Mouse (Mus musculus) liver, embryonic 15.5 days (tissue): Measurements from ENCODE around the gene Irgc1. TPM values are rescaled to one million over a fixed set of nuclear protein-coding genes. Genes with fewer than 3 reads are reported as not detected.
"Not testable (repeated sequence)": the region's sequence is repeated elsewhere in the genome, so short reads cannot be mapped to it uniquely, and the experiment has no call there.

Experiments used
- ATAC-seq: fragments of 200-750 bp; cut with Nextera tagmentation; 2 replicates; pipeline ENCODE4 v1.8.0; 2017; ENCODE audit warnings: moderate number of reproducible peaks, mild to moderate bottlenecking, moderate library complexity; ENCODE audit not compliant: insufficient read depth
- H3K27ac ChIP-seq: fragments of 300-500 bp; sonication (generic); replicated peaks from 2 replicates; pipeline ENCODE4 v1.5.1; 2015; ENCODE audit warnings: mild to moderate bottlenecking, inconsistent platforms
- H3K27me3 ChIP-seq: fragments of 300-500 bp; sonication (generic); 2 replicates; pipeline ENCODE4 v1.6.1; 2015; ENCODE audit warnings: mild to moderate bottlenecking, inconsistent platforms
- H3K36me3 ChIP-seq: fragments of 300-500 bp; sonication (generic); replicated peaks from 2 replicates; pipeline ENCODE4 v1.6.1; 2015; ENCODE audit warnings: moderate library complexity, mild to moderate bottlenecking, inconsistent platforms
- H3K4me1 ChIP-seq: fragments of 300-500 bp; sonication (generic); replicated peaks from 2 replicates; pipeline ENCODE4 v1.6.1; 2015; ENCODE audit warnings: inconsistent platforms
- H3K4me2 ChIP-seq: fragments of 300-500 bp; sonication (generic); 2 replicates; pipeline ENCODE4 v1.6.1; 2015; ENCODE audit warnings: moderate library complexity, mild to moderate bottlenecking, inconsistent platforms
- H3K4me3 ChIP-seq: fragments of 300-500 bp; sonication (generic); replicated peaks from 2 replicates; pipeline ENCODE4 v1.5.1; 2015; ENCODE audit warnings: mild to moderate bottlenecking, inconsistent platforms
- H3K9ac ChIP-seq: fragments of 300-500 bp; sonication (generic); 2 replicates; pipeline ENCODE4 v1.6.1; 2015; ENCODE audit warnings: moderate library complexity, mild to moderate bottlenecking, inconsistent platforms
- H3K9me3 ChIP-seq: fragments of 300-500 bp; sonication (generic); replicated peaks from 2 replicates; pipeline ENCODE4 v1.6.1; 2016; ENCODE audit warnings: inconsistent platforms
- WGBS: fragments of 180-500 bp; shearing (Covaris S2); methylation state at CpG from one replicate; pipeline ENCODE4 v1.1.7; 2015; ENCODE audit warnings: mixed read lengths; ENCODE audit not compliant: insufficient replicate concordance; 5-methylcytosine and 5-hydroxymethylcytosine counted together
- polyA plus RNA-seq: library from polyadenylated mRNA; unstranded; fragments of >200 nt; fragmentation: Nextera tagmentation; extraction: Ambion mirVana; gene quantifications from 2 replicates; pipeline ENCODE4 v1.2.1, GENCODE M21; 2015

The Irgc1 gene
- polyA plus RNA-seq, 1 experiment from 2014 or later: 0.18 TPM

- ATAC-seq: no peak
- Histone ChIP-seq H3K4me2 (no peak overlapping the region), H3K27me3 (no peaks in the 10 kb centered on the region), H3K9ac (no peak overlapping the region), H3K27ac (no peak overlapping the region), H3K9me3 (no peaks in the 10 kb centered on the region), H3K36me3 (peaks cover 36% of the 10 kb centered on the region), H3K4me3 (no peak overlapping the region), H3K4me1 (no peaks in the 10 kb centered on the region)
- 71% methylated on average over 7 of the region's 7 CpGs for WGBS
These were observed 30.4 kb downstream of the Irgc1 start for GRCm38 (mm10) chr7:24421648-24422047.

DNA sequence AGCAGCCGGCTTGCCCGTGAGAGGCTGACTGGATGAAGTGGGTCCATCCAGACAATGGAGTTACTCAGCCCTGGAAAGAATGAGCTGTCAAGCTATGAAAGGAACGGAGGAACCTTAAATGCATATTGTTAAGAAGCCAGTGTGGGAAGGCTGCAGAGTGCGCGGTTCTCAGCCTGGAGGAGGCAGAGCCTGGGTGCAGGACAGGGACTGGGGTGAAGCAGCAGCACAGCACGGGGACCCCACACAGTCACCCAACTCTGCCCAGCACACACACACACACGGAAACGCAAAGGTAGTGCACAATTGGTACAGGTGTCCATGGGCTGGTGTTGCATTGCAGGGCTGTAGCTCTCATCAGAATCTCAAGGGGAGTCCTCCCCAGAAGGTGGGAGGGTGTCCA lies 32.5 kb downstream of the Irgc1 start:
- H3K4me2 ChIP-seq: no peak overlapping the region
- no peaks in the 10 kb centered on the region for H3K9me3 ChIP-seq
- H3K9ac ChIP-seq: no peak overlapping the region
- no peaks in the 10 kb centered on the region for H3K4me1 ChIP-seq
- H3K27ac ChIP-seq: no peak overlapping the region
- no peaks in the 10 kb centered on the region for H3K27me3 ChIP-seq
- H3K36me3 ChIP-seq: peaks cover 53% of the 10 kb centered on the region
- no peak overlapping the region for H3K4me3 ChIP-seq
- no peak for ATAC-seq
- WGBS: 85% methylated on average over 8 of the region's 8 CpGs

DNA sequence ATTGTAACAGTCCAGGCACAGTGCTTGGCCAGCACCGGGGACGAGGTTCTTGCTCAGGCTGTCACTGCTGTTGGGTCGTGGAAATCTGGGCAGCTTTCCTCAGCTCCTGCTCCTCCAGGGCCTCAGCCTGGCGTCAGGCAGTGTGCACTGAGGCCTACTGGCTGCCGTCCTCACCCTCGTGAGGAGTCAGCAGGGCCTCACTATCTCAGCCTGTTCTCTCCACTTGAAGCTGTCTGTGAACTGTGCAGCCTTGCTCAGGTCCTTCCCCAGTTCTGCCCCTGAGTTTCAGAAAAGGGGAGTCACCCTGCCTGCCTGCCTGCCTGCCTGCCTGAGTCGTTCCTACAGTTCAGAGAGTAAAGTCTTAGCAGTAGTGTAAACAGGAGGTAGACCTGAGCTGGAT lies 36.8 kb downstream of the Irgc1 start:
- Histone ChIP-seq H3K4me1 (no peaks in the 10 kb centered on the region), H3K9ac (no peak overlapping the region), H3K4me3 (no peak overlapping the region), H3K27me3 (no peaks in the 10 kb centered on the region), H3K27ac (no peak overlapping the region), H3K36me3 (peaks cover 33% of the 10 kb centered on the region), H3K9me3 (no peaks in the 10 kb centered on the region), H3K4me2 (no peak overlapping the region)
- ATAC-seq: no peak
- WGBS: 76% methylated on average over 7 of the region's 7 CpGs

DNA sequence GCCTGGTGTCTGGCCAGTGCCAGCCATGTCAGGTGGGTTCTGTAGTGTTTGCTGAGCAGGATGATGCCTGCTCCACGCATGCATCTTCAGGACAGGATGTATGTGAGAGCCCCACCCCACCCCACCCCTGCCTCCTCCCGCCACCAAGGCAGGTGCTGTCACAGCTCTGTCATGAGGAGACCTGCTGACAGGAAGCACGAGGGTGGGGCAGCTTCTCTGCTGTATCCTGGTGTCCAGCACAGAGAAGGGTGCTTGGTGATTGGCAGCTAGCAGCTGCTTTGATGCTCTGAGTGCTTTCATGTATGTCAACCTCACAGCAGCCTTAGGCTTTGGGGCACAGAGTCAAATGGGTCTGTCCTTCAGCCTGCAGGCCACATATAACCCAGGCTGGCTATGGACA lies 38.5 kb downstream of the Irgc1 start:
- no peak overlapping the region for H3K27ac ChIP-seq
- H3K4me1 ChIP-seq: no peaks in the 10 kb centered on the region
- peaks cover 40% of the 10 kb centered on the region for H3K36me3 ChIP-seq
- H3K9ac ChIP-seq: no peak overlapping the region
- no peak for ATAC-seq
- H3K4me3 ChIP-seq: no peak overlapping the region
- H3K4me2 ChIP-seq: no peak overlapping the region
- no peaks in the 10 kb centered on the region for H3K27me3 ChIP-seq
- 33% methylated on average over 3 of the region's 3 CpGs for WGBS
- no peaks in the 10 kb centered on the region for H3K9me3 ChIP-seq

DNA sequence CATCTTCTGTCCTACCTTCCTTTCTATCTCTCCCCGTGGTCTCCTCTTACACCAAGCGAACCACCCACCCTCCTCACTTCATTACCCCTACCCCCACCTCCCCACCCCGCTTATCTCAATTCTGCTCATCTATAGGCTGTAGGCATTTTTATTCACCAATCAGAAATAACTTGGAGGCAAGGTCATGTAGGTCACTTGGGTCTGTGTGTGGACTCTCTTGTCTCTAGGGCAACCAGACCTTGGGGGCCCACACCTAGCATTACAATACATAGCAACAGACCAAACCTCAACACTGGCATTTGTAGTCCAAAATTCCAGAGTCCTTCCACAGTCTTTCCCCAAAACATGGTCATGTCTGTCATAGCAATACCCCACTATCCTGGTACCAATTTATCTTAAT lies 41.3 kb downstream of the Irgc1 start:
- H3K4me3 ChIP-seq: no peak overlapping the region
- H3K27me3 ChIP-seq: no peaks in the 10 kb centered on the region
- no peak for ATAC-seq
- H3K36me3 ChIP-seq: peaks cover 51% of the 10 kb centered on the region
- H3K9ac ChIP-seq: no peak overlapping the region
- 62% methylated on average over 3 of the region's 3 CpGs for WGBS
- H3K4me1 ChIP-seq: peaks cover 13% of the 10 kb centered on the region
- H3K27ac ChIP-seq: no peak overlapping the region
- no peak overlapping the region for H3K4me2 ChIP-seq
- no peaks in the 10 kb centered on the region for H3K9me3 ChIP-seq

- WGBS: 85% methylated on average over 6 of the region's 6 CpGs
- H3K9ac ChIP-seq: no peak overlapping the region
- no peak for ATAC-seq
- H3K27ac ChIP-seq: no peak overlapping the region
- no peak overlapping the region for H3K4me2 ChIP-seq
- no peaks in the 10 kb centered on the region for H3K27me3 ChIP-seq
- H3K9me3 ChIP-seq: no peaks in the 10 kb centered on the region
- peaks cover 51% of the 10 kb centered on the region for H3K36me3 ChIP-seq
- H3K4me1 ChIP-seq: peaks cover 13% of the 10 kb centered on the region
- no peak overlapping the region for H3K4me3 ChIP-seq
These were observed 42.0 kb downstream of the Irgc1 start for GRCm38 (mm10) chr7:24410123-24410522.

GRCm38 (mm10) chr7:24408186-24408585 lies 43.9 kb downstream of the Irgc1 start:
- ATAC-seq: no peak
- Histone ChIP-seq H3K36me3 (peaks cover 64% of the 10 kb centered on the region), H3K4me2 (no peak overlapping the region), H3K27me3 (no peaks in the 10 kb centered on the region), H3K27ac (no peak overlapping the region), H3K9ac (no peak overlapping the region), H3K4me1 (peaks cover 29% of the 10 kb centered on the region), H3K4me3 (no peak overlapping the region), H3K9me3 (no peaks in the 10 kb centered on the region)
- WGBS: 89% methylated on average over 9 of the region's 9 CpGs

GRCm38 (mm10) chr7:24406528-24407344 lies 45.4 kb downstream of the Irgc1 start:
- Histone ChIP-seq H3K4me3 (no peak overlapping the region), H3K36me3 (peaks cover 76% of the 10 kb centered on the region), H3K4me1 (peaks cover 39% of the 10 kb centered on the region), H3K27me3 (no peaks in the 10 kb centered on the region), H3K9me3 (0 out of 2 replicates have a peak, but pooled peaks cover 4% of the 10 kb centered on the region), H3K4me2 (no peak overlapping the region), H3K9ac (no peak overlapping the region), H3K27ac (peak overlapping the region; percentile 65)
- WGBS: 39% methylated on average over 5 of the region's 5 CpGs
- no peak for ATAC-seq

GRCm38 (mm10) chr7:24405649-24406048 lies 46.4 kb downstream of the Irgc1 start:
- 91% methylated on average over 13 of the region's 13 CpGs for WGBS
- H3K27ac ChIP-seq: no peak overlapping the region
- ATAC-seq: no peak
- peaks cover 50% of the 10 kb centered on the region for H3K4me1 ChIP-seq
- H3K9ac ChIP-seq: no peak overlapping the region
- H3K4me3 ChIP-seq: no peak overlapping the region
- H3K4me2 ChIP-seq: no peak overlapping the region
- 0 out of 2 replicates have a peak, but pooled peaks cover 4% of the 10 kb centered on the region for H3K9me3 ChIP-seq
- H3K36me3 ChIP-seq: peaks cover 79% of the 10 kb centered on the region
- H3K27me3 ChIP-seq: no peaks in the 10 kb centered on the region

DNA sequence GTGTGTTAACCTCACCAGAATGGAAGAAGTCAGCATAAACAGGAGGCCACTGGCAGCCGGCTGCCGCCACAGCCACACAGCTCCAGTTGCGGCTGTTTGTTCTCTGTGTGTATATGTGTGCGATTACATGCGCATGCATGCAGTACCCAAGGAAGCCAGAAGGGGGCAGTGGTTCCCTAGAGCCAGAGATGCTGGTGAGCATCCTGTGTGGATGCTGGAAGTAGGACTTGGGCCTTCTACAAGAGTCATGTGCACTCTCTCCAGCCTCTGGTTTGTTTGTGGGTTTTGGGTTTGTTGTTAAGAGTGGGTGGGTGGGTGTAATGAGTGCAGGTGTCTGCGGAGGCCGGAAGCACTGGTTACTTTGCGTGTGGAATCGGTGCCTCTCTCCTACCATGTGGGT lies 49.2 kb downstream of the Irgc1 start:
- Histone ChIP-seq H3K4me3 (no peak overlapping the region), H3K27ac (no peak overlapping the region), H3K9ac (no peak overlapping the region), H3K4me2 (no peak overlapping the region), H3K27me3 (no peaks in the 10 kb centered on the region), H3K4me1 (peaks cover 65% of the 10 kb centered on the region), H3K9me3 (0 out of 2 replicates have a peak, but pooled peaks cover 4% of the 10 kb centered on the region), H3K36me3 (peaks cover 57% of the 10 kb centered on the region)
- no peak for ATAC-seq
- 95% methylated on average over 9 of the region's 9 CpGs for WGBS

DNA sequence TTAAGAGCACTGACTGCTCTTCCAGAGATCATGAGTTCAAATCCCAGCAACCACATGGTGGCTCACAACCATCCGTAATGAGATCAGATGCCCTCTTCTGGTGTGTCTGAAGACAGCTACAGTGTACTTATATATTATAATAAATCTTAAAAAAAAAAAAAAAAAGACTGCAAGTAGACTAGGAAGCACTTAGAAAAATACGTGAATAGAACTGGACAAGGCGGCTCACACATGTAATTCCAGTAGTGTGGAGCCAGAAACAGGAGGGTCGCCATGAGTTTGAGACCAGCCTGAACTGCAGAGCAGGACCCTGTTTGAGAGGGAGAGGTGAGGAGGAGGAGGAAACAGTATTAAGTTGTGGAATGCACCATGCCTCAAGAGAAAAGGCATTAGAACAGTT lies 51.6 kb downstream of the Irgc1 start:
- not testable (repeated sequence) for H3K9me3 ChIP-seq, ATAC-seq, H3K27me3 ChIP-seq
- peak overlapping the region; percentile 74 for H3K4me2 ChIP-seq
- H3K4me1 ChIP-seq: peaks cover 74% of the 10 kb centered on the region
- H3K9ac ChIP-seq: peak overlapping the region; percentile 69; the same call in 1 of the 2 replicates
- 64% methylated on average over 4 of the region's 4 CpGs for WGBS
- peak overlapping the region; percentile 100 for H3K27ac ChIP-seq
- peaks cover 37% of the 10 kb centered on the region for H3K36me3 ChIP-seq
- peak overlapping the region; percentile 74 for H3K4me3 ChIP-seq

- Histone ChIP-seq H3K9ac (peak overlapping the region; percentile 69), H3K27me3 (no peaks in the 10 kb centered on the region), H3K27ac (peak overlapping the region; percentile 100), H3K4me3 (peak overlapping the region; percentile 74), H3K9me3 (0 out of 2 replicates have a peak, but pooled peaks cover 4% of the 10 kb centered on the region), H3K4me1 (peaks cover 78% of the 10 kb centered on the region), H3K4me2 (peak overlapping the region; percentile 74), H3K36me3 (peaks cover 33% of the 10 kb centered on the region)
- 4% methylated on average over 3 of the region's 3 CpGs for WGBS
- no peak for ATAC-seq
These were observed 52.0 kb downstream of the Irgc1 start for GRCm38 (mm10) chr7:24400082-24400452.
